Mouse (Mus musculus): ENCODE measurements around the gene Il5.
"Not testable (repeated sequence)": the region's sequence is repeated elsewhere in the genome, so short reads cannot be mapped to it uniquely, and the experiment has no call there.

The Il5 gene

DNA sequence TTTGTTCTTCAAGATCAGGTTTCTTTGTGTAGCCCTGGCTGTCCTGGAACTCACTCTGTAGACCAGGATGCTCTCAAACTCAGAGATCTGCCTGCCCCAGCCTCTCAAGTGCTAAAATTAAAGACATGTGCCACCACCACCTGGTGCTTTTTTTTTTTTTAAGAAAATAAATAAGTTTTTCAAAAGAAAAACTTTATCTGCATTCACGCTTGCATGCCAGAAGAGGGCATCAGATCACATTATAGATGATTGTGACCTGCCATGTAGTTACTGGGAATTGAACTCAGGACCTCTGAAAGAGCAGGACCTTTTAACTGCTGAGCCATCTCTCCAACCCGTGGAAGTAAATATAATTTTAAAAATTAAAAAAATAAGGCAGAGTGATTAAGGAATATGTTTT lies 24.7 kb downstream of the Il5 start:
- DNase-seq (ENCODE audit: low spot score): no peak

DNA sequence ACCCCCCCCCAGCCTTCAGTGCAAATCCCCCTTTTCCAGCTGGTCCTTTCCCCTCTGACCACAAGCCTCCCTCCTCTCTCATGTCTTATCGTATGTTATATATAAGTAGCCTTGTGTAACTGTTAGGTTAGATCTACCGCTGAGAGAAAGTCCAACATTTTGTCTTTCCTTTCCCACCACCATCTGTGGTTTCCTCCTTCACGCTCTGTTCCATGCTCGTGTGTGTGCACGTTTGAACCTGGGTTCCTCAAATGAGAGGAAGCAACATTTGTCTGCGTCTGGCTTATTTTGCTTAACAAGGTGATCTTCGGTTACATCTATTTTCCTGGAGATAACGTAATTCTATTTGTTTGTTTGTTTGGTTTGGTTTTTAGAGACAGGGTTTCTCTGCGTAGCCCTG lies 27.4 kb downstream of the Il5 start:
- no peak for DNase-seq (ENCODE audit: low spot score)

DNA sequence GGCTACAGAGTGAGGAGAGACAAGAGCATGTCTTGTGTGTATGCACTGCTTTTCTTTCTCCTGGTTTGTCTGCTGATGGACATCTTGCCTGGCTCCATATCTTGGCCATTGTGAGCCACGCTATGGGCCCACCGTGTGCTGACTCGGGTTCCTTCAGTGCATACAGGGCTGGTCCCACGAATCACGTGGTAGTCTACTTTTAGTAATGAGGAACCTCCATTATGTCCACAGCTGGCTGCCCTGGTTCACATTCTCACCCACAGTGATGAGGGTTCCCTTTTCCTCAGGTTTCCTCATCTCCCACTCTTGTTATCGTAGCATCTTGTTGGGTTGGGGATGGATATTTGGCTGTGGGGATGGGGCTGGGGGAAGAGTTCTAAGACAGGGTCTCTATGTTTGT lies 28.0 kb downstream of the Il5 start:
- DNase-seq (ENCODE audit: low spot score): no peak

DNA sequence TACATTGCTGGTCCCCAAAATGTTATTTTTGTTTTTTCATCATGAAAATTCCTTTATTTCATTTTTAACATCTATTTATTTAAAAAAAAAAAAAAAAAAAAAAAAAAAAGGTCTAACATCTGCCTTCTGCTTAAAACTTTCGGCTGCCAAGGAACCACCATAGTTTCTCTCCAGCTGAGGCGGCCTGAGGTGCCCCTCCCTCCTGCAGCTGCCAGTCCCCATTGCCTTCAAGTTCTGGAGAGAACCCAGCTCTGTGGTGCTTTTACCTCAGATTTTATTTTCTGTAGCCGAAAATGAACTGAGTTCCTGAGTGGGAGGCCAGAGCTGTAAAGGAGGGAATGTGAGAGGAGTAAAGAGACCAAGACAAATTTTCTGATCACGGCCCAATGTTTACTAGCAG lies 28.7 kb downstream of the Il5 start:
- DNase-seq (ENCODE audit: low spot score): no peak

DNA sequence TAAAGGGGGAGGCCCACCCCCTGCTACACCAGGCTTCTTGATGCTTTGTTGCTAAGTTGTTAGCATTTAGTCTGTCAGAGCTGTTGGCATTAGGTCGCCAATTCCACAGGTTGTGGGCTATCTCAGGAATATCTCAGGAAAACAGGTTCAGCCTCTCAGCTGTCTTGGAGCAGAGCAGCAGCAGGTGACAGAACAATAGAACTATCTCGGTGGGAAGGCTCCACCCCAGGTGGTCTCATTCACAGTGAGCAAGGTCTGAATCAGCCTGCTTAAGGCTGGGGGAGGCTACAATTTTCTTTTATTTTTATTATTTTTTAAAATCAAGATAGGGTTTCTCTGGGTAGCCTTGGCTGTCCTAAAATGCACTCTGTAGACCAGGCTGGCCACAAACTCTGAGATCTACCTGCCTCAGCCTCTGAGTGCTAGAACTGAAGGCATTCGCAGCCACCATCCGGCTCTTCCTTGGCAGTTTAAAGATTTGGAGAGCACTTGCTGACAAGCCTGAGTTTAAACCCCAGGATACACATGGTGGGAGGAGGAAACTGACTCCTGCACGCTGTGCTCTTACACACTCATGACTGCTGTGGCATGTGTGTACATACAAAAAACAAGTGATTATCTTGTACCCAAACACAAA lies 29.2 kb downstream of the Il5 start:
- no peak for DNase-seq (ENCODE audit: low spot score)

DNA sequence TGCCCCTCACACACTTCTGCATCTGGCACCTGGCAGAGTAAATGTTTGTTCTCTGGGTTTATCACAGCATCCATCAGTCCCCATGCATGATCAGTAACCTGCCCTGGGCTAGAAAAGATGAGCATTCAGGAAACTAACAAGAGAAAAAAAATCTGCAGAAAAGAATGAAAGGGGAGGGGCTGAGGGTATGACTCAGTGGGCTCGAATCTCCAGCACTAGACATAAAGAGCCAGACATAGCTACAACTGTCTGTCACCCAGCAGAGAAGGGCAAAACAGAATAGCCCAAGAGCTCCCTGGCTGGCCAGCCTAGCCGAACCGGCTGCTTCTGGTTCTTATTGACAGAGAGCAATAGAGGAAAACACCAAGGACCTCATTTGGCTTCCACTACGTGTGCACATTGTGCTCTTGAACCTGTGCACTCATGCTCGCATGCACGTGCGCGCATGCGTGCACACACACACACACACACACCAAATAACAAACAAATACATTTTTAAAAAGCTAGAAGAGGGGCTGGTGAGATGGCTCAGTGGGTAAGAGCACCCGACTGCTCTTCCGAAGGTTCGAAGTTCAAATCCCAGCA lies 34.5 kb downstream of the Il5 start:
- no peak for DNase-seq (ENCODE audit: low spot score)

DNA sequence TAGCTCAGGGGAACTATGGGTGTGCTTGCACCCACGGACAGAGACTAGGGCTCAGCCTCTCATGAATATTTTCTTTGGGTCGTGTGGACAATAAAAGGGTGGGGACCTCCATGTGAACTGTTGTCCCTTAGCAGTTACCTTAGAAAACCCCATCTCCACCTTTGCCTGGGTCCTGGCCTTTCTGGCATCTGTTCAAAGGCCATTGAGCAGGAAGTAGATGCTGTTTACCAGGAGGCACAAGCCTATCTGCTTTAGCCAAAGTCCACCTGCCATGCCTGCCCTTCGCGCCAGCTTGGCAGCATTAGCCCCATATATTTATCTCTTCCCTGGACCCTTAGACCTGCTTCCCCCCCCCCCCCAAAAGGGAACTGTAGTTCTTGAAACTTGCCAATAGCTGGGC lies 37.0 kb downstream of the Il5 start:
- no peak for DNase-seq (ENCODE audit: low spot score)

DNA sequence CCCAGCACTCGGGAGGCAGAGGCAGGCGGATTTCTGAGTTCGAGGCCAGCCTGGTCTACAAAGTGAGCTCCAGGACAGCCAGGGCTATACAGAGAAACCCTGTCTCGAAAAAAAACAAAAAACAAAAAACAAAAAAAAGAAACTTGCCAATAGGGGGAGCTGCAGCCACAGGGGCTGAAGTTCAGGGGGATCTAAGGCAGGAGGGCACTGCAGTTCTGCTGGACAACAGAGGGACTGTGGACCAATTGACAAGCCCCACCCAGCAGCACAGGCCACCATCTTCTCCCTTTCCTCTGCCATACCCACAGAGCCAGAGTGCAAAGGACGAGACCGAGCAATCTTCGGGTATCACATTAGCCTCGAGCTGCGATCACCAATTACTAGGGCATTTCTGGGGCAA lies 37.4 kb downstream of the Il5 start:
- not testable (repeated sequence) for DNase-seq (ENCODE audit: low spot score)

DNA sequence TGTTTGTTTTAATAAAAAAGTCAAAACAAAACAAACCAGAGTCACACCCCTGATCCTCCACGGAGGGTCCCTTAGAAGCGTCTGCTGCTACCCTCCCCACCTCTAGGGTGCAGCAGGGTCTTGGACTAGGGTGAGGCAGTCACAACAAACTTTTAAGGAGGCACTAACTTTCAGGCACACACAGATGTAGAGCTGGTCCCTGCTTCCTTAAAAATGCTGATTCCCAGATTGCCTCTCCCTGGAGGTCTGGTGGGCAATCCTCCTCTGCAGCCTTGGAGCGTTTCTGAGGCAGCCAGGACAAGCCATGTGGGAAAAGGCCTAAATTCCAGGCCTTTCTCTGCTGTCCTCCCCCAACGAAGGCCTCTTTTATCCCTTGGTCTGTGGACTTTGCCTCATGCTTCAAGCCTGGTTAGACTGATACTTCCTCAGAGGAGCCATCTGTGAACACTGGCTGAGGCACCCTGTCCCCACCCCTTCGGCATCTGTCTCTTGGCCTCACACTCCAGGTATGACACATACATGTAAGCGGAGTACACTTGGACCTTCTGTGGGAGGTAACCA lies 38.3 kb downstream of the Il5 start:
- DNase-seq (ENCODE audit: low spot score): no peak

DNA sequence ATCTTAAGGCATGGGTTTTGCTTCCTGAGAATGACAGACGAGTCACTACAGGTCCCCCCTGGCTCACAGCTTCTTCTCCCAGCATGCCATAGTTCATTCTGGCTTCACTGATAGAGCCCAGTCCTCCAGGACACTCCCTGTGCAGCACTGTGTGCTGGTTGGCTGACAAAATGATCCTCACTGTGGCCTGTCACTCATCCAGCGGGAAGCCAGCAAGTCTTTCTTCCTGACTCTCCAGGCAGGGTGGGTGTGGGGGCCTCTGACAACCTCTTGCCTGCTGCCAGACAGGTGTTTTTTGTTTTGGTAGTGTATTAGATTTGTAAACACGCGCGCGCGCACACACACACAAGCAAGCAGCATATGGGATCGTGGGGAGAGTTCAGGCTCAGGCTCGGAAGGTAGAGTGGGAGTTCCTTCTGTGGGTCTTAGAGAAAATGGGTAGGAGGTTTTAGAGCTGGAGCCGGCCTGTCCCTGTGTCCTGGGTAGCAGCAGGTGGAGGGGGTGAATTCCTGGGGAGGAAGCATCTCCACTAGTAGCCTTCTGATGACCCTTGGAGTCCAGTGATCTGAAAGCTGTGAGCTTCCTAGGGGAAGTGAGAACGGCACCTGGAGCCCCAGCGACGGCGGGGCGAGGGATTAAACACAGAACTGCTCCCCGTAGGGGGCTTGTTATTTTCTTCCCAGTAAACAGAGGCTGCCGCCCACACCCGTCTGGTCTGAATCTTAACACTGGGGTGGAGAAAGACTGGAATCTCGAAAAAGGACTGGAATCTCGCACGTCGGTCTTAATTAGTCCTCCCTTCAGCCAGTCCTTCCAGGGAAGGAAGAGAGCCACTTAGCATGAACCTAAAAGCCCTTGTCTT lies 39.2 kb downstream of the Il5 start:
- DNase-seq (ENCODE audit: low spot score): no peak

DNA sequence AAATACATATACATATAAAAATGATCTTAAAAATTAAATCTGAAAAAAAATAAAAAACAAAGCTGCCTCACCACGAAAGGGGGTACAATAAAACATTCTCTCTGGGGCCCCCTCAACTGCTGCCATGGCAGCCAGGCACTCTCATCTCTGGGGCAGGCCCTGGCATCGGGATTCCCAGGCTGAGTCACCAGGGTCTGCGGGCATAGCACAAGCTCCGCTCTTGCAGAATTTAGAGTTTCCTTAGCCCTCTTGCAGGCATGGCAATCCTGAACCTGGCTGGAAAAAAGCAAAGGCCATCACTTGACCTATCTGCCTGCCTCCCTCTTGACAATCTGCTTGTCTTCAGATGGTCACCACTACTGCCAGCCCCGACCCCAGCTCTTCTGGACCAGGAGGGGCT lies 40.7 kb downstream of the Il5 start:
- DNase-seq (ENCODE audit: low spot score): no peak

DNA sequence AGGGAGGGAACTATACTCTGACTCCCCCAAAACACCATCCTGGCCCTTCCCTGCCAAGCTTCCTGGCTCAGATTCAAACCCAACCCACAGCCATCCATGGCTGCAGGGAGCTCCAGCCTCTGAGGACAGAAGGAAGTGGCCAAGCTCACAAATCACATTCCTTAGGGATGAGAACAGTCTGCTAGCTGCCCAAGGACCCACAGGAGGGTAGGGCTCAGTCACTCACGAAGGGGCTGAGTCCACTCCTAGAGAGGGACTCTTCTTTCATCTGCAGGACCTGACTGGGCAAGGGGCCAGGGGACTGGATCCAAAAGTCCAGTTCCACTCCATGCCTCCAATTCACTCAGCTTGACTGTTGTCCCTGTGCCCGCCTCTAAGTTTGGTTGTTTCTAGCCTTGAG lies 41.2 kb downstream of the Il5 start:
- DNase-seq (ENCODE audit: low spot score): no peak

DNA sequence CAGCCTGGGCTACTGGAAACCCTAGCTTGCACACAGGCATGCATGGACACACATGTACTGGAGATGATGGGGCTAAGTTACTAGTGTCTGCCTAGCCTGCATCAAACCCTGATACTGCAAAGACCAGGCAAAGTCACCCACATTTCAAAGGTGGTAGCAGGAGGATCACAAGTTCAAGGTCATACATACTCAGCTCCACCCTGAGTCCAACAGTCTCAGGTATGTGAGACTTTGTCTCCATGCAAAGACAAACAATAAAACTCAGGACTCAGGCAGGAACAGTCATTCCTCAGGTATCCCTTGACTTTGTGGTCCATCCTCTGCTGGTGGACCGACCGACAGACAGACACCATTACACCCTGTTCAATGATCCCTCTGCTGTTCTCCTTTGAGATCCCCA lies 41.8 kb downstream of the Il5 start:
- no peak for DNase-seq (ENCODE audit: low spot score)

DNA sequence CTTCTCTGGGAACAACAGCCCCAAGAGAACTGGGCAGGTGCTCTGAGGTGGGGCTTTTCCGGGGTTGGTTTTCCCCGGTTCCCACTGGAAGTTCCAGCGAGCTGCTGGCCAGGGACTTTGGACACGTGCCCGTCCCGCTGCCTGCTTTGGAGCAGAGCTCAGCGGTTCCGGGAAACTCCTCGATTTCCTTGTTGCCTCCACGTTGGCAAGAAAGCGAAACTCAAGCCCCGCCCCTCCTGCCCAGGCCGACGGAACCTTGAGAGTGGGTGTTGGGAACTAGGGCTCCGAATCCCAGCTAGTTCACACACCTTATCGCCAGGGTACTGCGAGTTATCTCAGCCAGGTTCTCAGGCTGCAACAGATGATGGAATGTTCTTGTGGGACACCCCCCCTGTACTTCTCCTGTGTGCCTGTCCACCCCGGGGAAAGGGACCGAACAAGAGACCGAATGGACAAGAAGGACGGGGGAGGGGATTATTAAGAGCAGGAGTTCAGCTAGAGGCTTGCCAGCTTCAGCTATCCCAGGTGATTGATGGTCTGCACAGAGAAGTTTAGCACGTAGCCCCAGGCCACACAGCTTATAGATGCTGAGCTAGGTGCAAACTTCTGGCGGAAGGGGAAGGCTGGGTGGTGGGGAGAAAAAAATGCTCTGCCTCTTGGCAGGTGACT lies 42.4 kb downstream of the Il5 start:
- DNase-seq (ENCODE audit: low spot score): no peak

DNA sequence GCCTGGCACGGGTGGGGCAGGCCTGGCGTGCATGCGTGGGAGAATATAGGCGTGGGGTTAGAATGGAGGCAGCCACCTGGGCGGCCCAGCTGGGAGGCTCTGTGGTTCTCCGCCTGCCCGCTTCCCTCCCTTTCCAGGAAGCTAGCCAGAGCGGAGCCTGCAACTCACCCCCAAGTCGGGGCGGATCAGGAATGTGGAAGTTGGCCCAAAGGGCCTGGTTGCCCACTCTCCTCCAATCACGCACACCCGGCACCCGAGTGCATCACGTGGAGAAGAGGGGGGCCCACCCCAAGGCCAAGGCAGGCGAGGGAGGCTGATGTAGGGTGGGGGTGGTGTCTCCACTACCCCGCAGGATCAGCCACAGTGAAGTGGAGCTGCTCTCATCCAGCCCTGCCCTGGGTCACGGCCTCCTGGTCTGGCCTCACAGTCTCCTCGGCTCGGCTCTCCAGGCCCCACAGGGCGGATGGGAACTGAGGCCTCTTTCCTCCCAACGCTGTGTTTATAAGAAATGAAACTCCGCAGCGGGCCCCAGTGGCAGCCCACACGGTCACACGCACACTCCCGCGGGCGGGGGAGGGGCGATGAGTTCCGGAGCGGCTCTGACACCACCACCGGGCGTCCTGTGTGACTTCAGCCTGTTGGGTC lies 43.0 kb downstream of the Il5 start:
- peak; percentile 72 for DNase-seq (ENCODE audit: low spot score)

DNA sequence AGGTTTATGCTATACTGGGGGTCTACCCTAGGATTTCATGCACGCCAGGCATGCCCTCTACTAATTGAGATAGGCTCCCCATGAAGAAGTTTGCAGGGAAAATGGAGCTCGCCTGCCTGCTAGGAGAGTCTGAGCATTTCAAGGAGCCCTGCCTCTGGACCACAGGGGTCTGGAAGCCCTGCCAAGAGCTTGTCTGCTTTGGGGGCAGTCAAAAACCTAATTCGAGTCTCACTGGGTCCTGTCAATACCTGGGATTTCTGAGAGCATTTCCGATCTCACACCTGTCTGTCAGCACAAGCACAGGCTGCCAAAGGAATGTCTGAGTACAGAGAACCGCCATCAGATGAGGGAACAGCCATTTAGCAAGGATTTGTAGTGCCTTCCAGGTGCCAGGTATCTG lies 44.0 kb downstream of the Il5 start:
- no peak for DNase-seq (ENCODE audit: low spot score)

DNA sequence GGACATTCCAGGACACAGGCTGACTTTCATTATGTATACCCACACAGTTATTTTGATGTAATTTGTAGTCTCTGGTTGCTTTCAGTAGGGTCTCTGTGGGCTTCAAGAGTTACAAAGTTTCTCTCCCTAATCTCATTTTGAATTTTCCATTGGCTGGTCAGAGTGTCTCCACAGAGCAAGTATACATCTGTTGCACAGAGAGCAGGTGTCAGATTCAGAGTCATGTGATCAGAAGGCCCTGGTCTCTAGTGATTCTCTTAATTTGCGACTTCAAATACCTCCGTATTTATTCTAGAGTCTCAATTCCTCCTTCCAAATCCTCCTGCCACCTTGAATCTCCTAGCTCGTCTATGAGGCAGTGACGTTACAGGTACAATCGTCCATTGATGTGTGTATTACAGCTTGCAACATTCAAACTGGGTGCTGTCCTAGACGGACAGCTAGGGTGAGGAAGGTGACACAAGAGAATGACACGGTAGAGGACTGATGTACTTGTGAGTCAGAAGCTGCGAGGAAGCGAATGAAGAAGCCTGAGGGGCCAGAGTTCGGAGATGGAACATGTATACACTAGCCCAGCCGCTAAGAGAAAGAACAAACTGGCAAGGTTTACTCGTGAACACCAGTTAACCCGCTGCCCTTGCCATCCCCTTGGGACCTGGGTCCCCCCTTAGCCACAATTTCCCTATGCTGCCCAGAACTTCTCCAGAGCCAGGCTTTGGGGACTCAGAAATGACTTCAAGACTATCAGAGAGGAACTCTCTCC lies 48.0 kb downstream of the Il5 start:
- no peak for DNase-seq (ENCODE audit: low spot score)

DNA sequence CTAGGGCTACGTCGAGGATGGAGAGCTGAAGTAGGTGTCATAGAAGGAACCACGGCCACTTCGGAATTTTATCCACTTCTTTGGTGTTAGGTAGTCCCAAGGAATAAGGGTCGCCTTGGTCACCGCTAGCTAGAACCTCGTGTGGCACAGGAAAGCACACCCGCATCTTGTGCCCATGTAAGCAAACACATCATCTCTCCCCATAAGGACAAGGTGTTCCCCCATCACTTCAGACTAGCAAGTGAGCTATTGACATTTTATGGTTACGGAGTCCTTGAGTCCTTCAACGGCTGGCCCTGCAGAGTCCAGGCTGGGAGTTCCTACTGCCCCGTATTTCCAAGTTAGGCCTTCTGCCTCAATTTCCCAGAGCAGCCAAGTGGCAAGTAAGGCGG lies 48.6 kb downstream of the Il5 start:
- no peak for DNase-seq (ENCODE audit: low spot score)

DNA sequence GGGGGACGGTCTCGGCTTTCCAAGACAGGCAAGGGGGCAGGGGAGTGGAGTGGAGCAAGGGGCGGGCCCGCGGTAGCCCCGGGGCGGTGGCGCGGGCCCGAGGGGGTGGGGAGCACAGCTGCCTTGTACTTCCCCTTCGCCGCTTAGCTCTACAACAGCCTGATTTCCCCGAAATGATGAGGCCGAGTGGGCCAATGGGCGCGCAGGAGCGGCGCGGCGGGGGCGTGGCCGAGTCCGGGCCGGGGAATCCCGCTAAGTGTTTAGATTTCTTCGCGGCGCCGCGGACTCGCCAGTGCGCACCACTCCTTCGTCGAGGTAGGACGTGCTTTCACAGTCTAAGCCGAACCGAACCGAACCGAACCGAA lies 49.1 kb downstream of the Il5 start, which contains the start of gene Irf1:
TSS of gene Irf1 (plus strand) at position 255 of the 365 bp plus-strand sequence.
- peak; percentile 74 for DNase-seq (ENCODE audit: low spot score)

DNA sequence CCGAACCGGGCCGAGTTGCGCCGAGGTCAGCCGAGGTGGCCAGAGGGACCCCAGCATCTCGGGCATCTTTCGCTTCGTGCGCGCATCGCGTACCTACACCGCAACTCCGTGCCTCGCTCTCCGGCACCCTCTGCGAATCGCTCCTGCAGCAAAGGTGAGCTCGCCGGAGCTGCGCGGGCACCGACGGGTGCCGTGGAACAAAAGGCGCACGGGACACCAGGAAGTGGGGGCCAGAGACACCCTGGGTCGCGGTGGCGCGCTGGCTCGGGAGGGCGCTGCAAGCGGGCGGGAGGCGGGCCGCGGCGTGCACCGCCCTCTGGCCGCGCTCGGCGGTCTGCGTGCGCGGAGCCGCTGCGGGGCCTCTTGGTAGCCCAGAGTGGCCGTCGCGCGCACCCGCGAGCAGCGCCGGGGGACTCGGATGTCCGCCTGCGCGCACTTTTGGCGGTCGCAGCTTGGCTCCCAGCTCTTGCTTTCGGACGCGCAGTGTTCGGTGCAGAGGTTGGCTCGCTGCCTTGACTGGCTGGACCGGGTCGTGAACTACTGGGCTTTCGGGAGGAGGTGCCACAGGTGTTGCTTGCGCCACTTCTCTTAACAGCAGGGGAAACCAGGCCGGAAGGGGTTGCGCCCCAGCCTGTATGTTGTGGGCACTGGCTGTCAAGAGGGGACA lies 49.7 kb downstream of the Il5 start:
- no peak for DNase-seq (ENCODE audit: low spot score)
